Mouse (Mus musculus) urinary bladder, postnatal 36 days (tissue): Measurements from ENCODE around the gene Gng7.
A peak's percentile ranks its signal among the peaks of the same experiment; 100 is the strongest.

Experiments
- DNase-seq, 2 experiments: peaks; one replicate each; pipeline ENCODE4 v3.0.0; 2022; ENCODE audit warnings: low spot score in 2 of 2, mixed read lengths in 1 of 2

Gng7 gene

DNA sequence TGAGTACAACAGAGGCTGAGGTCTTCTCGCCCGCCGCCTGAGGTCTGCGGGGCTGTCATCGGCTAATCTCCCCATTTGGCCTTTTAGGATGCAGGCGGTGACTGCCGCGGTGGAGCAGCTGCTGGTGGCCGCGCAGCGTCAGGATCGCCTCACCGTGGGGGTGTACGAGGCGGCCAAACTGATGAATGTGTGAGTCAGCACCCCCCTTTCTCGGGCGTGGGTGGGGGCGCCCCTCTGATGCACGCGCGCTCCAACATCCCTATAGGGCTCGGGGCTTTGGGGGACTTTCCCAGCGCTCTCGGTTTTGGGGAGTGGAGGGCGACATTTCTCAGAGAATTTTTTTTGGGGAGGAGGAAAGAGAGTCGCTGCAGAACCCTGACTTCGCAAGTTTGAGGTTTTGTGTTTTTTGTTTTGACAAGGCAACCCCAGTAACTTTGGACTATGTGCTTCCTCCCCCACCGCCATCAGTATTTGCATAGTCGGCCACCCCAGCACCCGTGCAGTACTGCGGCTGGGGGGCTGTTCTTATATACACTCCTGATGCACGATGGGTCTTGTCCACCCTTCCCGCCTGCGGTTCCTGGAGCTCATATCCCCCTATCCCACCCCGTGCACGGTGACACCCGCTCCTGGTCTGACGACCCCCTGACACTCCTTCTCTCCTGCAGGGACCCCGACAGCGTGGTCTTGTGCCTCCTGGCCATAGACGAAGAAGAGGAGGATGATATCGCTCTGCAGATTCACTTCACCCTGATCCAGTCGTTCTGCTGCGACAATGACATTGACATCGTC, 84.2 kb downstream of the Gng7 start:
- peak in 1 of 2 experiments; percentile 45 for DNase-seq

DNA sequence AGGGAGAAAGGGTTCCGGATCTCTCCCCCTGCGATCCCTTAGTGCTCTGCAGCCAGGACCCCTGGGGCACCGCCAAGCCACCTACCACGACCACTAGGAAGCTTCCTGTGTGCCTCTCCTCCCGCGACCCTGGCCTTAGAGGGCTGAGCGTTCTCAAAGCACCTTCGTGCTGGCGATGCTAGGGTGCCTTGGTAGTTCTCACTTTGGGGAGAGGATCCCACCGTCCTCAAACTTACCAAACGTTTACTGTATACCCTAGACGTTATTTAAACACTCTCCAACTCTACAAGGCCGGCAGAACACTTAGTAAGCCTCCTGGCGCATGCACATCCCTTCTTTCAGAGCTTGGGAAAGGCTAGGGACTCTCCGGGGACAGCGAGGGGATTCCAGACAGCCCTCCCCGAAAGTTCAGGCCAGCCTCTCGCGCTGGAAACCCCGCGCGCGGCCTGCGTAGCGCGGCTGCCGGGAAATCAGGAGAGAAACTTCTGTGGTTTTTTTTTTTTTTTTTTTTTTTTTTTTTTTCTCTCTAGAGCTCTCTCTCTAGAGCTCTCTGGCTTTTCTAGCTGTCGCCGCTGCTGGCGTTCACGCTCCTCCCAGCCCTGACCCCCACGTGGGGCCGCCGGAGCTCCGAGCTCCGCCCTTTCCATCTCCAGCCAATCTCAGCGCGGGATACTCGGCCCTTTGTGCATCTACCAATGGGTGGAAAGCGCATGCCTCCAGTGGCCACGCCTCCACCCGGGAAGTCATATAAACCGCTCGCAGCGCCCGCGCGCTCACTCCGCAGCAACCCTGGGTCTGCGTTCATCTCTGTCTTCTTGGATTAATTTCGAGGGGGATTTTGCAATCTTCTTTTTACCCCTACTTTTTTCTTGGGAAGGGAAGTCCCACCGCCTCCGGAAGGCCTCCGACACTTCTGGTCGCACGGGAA, 85.2 kb downstream of the Gng7 start, which contains the start of gene Gadd45b:
TSS of gene Gadd45b (plus strand) at position 775 of the 928 bp plus-strand sequence.
- peak; percentile 97 to 99 for DNase-seq

DNA sequence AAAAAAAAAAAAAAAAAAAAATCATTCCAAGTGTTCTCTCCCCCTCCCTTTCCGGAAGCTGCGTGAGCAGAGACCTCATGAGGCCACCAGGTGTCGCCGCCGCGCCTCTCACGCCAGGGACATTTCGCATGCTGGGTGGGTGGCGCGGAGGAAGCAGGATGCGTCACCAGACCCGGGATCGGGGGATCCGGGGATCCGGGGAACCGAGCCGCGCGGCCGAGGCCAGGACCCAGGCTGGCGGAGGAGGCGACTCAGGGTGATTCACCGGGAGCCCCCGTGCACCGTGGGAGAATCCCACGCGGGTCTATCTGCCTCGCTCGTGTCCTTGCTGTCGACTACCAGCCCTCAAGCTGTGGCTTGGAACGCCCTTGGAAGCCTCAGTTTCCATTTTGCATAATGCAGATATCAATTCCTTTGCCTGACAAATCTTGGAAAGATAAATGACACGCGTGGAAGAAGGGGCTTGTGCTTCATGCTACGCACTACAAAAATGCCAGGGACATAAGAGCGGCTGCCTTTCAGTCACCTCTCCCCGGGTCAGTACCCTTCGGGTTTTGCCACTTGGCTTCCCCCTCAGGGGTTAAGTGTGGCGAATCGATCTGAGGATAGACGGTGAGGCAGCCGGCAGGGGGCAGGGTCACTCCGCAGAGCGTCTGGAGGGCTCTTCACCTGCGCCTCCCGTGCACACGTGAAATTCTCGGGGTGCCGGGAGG, 86.0 kb downstream of the Gng7 start:
- peak; percentile 84 to 91 for DNase-seq

DNA sequence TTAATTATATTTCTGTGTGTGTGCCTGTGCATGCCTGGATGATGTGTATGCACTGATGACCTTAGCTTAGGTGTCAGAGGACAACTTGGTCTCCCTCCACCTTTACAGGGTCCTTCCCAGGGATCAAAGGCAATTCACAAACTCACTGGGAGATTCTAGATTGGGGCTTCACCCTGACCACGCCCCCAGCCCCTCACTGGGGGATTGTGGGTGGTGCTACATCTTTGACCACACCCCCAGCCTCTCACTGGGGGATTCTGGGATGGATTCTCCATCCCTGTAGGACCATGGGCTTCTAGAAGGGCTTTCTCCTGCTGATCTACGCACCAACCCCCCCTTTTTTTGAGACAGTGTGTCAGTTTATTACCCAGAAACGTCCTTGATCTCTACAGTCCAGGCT, 89.3 kb downstream of the Gng7 start:
- DNase-seq: no peak

DNA sequence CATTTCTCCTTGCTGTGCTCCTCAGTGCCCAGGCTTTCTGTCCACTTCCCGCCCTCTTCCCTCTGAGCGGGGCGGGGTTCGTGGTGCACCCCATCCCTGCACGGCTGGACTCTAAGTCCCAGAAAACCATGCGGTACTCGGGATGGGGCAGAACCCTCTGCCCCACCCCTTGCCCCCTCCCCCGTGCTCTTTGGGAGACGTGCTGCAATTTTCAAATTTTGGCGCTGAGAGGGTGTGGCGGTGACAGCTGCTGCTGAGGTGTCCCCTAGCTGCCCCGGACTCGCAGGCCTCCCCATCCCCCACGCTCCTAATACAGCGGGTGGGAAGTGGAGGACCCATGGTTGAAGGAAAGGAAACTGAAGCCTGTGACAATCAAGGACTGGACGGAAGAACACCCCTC, 92.8 kb downstream of the Gng7 start:
- DNase-seq: no peak

DNA sequence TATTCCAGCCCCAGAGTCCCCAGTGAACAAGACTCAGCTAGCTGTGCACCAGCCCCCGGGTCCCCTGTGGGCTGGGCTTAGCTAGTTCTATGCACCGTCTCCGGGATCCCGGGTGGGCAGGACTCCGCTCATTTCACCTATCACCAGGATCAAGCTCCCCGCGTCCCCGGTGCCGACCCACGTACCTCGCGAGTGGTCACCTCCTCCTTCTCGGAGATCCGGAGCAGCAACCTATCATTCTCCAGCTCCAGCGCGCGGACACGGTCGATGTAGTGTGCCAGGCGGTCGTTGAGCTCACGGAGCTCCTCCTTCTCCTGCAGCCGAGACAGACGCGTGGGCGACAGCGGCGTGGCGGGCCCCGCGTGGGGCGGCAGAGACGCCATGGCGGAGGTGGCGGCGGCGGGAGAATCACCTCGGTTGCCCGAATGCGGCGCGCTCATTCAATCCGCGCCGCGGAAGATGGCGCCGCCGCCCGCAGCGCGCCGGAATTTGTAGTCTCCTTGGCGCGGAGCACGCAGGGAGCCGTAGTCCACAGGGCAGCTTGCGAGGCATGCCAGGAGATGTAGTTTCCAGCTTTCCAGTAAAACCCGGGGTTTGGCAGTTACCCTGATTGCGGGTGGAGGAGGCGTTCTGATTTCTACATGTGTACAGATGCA, 96.8 kb downstream of the Gng7 start, which contains the start of gene Lmnb2:
TSS of gene Lmnb2 (minus strand) at position 467 of the 656 bp plus-strand sequence.
- peak; percentile 54 to 69 for DNase-seq

DNA sequence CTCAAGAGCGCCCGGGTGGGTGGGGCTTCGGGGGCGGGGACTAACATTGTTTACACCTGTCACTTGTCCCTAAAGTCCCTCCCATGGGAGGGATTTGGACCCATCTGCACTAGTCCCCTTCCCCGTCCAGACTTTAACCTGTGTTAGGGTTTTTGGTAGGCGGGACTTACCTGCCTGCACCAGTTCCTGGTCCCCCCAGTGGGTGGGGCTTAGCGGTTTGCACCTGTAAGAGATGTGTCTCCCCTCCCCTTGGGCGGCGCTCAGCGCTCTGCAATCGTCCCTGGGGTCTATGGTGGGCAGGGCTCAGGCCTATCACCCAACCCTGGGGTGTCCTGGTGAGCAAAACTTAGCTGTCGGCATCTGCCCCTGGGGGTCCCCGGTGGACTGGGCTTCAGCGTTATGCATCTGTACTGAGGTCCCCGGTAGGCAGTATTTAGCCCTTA, 97.4 kb downstream of the Gng7 start:
- no peak for DNase-seq

DNA sequence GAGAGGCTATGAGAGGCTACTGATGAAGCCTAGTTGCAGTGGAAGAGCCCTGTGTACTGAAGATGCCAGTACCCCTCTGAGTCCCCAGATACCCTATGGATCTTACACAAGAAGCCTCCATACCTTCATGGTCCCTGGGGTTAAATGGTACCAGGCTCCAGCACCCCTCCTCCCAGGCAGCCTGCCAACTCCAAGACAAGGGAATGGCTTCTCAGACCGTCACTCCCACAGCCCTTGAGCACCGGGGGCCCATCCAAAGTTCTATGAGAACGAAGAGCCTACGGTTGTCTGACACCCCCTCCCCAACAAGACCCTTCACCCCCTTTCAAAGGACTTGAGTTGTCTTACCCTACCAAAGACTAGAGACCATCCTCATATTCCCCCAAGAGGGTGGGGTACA, 99.0 kb downstream of the Gng7 start:
- no peak for DNase-seq

DNA sequence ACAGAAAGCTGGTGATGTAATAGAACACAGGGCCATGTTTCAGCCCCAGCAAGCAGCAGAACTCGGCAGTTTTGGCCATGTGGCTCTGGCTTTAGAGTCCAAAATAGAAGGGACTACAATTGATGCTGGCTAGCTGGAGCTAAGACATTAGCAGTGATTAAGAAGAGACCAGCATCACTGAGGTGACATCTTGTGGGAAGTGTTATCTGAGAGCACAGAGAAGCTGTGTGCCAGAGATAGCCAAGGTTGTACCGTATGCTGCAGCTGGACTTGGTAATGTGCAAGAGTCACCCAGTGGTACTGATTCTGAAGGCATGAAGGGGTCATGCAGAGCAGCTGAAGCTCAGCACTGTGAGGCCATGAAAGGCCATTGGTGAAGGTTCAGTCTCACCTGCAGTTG, 99.5 kb downstream of the Gng7 start:
- no peak for DNase-seq

DNA sequence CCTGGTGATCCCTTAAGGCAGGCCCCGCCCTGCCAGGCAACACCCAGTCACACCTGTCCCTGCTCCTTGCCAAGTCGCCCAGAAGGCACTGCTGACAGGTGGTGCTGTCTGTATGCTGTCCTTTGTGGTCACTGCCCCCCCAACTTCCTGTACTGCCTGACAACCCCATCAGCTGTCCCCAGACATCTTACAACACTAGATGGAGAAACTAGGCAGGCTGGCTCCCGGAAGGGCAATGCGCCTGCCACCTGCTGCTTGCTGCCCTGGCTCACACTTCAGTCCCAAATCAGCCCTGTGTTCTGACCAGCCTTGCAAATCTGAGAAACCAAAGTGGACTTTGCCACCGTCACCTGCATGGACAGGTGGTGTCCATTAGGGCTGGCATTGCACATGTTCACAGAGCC, 100.5 kb downstream of the Gng7 start:
- DNase-seq: no peak

DNA sequence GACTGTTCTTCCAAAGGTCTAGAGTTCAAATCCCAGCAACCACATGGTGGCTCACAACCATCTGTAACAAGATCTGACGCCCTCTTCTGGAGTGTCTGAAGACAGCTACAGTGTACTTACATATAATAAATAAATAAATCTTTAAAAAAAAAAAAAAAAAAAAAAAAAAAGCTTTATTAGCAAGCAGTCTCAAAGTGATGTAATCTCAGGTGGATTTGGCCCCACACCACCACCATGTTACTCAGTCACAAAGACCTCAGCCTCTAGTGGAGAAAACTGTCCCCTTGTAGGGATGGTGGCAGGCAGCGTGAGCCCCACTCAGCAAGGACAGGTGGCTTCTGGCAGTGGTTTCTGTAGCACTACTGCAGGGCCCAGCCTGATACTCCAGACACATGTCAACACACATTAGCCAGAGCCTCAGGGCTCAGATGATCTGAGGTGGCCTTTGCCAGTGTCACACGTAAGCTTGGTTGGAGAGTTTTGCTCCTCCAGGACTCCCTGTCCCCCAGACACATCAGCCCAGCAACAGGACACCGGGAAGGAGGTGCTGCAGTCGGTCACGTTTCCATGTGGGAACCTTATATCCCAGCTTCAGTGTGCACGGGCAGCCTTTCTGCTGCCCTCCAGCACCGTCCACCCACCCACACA, 101.3 kb downstream of the Gng7 start:
- no peak for DNase-seq

DNA sequence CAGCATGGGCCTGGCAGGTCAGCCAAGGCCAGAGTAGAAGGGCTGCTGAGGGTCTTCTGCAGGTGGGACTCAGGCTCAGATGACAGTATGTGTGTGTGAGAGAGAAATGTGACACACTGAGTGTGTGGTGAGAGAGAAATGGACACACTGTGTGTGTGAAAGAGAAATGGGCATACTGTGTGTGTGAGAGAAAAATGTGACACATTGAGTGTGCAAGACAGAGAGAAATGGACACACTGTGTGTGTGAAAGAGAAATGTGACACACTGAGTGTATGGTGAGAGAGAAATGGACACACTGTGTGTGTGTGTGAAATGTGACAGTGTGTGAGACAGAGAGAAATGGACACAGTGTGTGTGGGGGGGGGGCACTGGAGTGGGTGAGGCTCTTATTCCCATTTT, 102.9 kb downstream of the Gng7 start:
- DNase-seq: no peak

DNA sequence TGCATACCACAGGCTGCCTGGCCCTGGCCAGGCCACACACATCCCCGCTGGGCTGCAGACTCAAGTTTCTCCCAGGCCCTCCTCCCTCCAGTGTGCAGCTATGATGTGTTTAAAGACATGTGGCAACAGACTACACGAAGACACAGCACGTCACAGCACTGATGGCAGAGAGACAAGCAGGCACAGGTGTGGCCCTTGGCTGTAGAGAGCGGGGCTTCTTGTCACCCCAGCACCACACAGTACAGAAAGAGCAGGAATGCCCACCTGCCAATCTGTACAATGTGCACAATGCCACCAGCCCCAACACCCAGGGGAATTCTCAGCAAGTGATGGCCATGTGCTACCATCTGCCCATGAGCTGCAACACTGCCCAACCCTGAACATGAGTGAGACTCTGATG, 103.4 kb downstream of the Gng7 start:
- no peak for DNase-seq

DNA sequence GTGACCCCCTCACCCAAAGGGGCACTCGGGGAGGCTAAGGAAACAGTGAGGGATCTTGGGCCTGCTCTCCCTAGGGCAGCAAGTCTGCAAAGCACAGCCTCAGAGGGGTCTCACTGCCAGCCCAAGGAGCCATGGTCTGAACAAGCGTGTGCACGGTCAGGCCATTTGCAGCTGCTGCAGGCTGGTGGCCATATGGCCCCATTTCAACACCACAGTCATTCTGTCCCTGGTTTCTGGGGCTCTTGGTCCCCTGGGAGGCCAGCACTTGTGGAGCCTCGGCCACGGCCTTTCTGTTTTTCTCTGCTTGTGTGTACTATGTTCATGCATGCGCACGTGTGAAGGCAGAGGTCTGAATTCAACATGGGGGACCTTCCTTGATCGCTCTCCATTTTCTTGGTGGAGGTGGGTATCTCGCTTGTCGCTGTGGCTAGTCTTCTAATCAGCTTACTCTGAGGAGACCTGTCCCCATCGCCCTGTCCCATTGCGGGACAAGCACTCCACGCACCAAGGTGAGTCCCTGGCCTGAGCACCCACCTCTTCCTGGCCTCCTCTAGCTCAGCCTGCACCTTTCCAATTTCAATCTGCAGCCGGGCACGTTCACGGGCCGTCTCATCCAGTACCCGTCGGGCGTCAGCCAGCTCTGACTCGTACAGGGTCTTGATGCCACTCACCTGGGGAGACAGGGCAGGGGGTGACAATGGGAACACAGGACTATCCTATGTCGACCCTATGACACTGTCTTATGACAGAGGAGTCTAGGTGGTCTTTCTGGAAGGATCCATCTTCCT, 105.2 kb downstream of the Gng7 start:
- no peak for DNase-seq

DNA sequence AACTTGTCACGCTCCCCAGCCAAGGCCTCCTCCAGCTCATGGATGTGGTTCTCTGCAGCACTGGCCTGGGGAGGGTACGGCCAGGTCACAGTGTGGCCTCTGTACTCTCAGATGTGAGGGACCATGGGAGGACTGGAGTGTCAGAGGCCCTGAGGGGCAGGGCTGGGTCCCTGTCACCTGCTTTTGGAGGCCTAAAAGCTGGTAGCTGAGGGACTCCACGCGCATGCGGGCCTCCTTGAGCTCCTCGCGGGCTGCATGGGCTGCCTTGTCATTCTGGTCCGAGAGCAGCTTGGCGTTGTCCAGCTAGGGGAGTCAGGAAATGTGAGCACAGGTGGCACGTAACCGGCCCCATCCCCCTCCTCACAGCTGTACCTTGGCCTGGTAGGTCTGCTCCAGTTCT, 110.0 kb downstream of the Gng7 start:
- DNase-seq: no peak

DNA sequence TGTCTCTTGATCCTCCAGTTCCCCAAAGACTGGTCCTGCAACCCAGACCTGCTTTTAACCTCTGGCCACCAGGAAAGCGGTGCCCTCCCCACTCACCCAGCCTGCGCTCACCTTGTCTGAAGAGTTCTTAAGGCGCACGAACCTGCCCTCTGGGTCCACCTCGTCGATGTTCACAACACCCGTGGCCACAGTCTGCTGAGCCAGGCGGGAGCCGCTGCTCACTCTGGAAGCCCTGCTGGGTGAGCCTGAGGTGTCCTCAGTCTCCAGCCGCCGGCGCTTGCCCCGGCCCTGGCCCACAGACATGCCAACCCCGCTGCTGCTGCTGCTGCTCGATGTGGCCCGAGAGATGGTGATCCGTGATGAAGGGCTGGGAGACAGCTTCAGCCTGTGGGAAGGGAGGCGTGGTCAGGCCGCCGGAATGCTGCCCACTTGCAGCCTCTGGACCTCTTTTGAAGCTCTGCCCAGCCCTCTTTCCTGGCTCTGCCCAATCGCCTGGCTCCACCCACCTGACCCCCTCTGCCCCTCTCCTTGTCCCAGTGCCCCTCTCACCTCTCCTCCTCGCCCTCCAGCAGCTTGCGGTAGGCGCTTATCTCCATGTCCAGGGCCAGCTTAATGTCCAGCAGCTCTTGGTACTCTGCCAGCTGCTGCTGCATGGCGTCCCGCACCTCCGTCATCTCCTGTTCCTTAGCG, 110.6 kb downstream of the Gng7 start:
- no peak for DNase-seq

DNA sequence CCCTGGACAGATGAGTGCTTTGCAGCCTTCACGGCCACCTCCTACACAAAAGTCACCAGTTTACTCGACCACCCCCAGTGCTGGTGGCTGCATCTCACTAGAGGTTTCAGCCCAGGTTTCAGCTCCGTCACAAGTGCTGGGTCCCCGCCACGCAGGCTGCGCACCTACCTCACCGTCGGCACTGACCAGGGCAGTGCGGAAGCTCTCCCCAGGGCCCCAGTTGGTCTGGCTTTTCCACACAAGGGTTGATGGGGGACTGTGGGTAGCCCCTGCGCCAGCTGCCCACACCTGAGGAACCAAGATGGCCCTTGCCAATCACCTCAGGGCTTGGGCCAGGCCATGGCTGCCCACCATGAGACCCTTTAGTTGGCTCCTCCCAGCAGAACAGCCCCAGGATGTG, 111.5 kb downstream of the Gng7 start:
- no peak for DNase-seq

DNA sequence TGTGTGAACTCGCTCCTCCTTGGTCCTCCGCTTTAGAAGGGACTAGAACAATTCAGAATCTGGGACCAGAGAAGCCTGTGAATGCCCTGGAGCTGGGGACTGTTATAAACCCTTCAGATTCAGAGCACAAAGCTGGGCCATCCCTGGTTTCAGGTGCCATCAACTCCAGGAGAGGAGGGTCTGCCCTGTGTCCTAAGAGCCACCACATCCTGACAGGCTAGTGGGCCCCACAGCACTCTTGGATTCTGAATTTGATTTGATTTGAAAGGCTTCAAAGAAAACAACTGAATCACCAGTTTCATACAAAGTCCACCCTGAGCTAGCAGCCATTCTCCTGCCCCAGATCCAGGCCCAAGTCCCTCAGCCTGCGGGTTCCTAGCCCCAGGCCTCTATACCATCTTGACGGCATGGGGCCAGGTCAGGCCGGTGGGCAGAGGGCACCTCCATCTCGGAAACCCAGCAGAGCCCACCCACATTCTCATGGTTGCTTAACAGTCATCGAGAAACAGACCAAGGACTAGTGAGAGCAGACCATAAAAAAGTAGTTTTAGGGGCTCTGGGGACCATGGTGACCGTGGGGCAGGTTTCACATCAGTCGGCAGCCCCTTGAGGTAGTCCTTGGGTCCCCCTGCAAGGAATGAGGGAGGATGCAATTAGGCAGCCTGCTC, 112.3 kb downstream of the Gng7 start:
- no peak for DNase-seq
